Mouse (Mus musculus): ENCODE data around the gene 0610009B22Rik.
"Not testable (repeated sequence)": the region's sequence is repeated elsewhere in the genome, so short reads cannot be mapped to it uniquely, and the experiment has no call there.

0610009B22Rik gene

GRCm38 (mm10) chr11:51688330-51689328 lies at the start of gene 0610009B22Rik:
0610009B22Rik (minus strand) TSS chr11:51688874.
- peak; percentile 100 for DNase-seq (ENCODE audit: low spot score in 2 of 2)

GRCm38 (mm10) chr11:51734218-51734617 lies 45.5 kb upstream of the 0610009B22Rik start:
- DNase-seq (ENCODE audit: low spot score in 2 of 2), result not testable (repeated sequence)

GRCm38 (mm10) chr11:51732883-51733282 lies 44.2 kb upstream of the 0610009B22Rik start:
- DNase-seq (ENCODE audit: low spot score in 2 of 2), result no peak

- no peak for DNase-seq (ENCODE audit: low spot score in 2 of 2)
Measured at GRCm38 (mm10) chr11:51721066-51721465, 32.4 kb upstream of the 0610009B22Rik start.

- DNase-seq (ENCODE audit: low spot score in 2 of 2), result no peak
Measured at GRCm38 (mm10) chr11:51707080-51707479, 18.4 kb upstream of the 0610009B22Rik start.

GRCm38 (mm10) chr11:51706451-51706850 lies 17.8 kb upstream of the 0610009B22Rik start:
- DNase-seq (ENCODE audit: low spot score in 2 of 2), result no peak

GRCm38 (mm10) chr11:51703379-51703998 lies 14.8 kb upstream of the 0610009B22Rik start:
- no peak for DNase-seq (ENCODE audit: low spot score in 2 of 2)

- no peak for DNase-seq (ENCODE audit: low spot score in 2 of 2)
Measured at GRCm38 (mm10) chr11:51702831-51703230, 14.2 kb upstream of the 0610009B22Rik start.

- no peak for DNase-seq (ENCODE audit: low spot score in 2 of 2)
Measured at GRCm38 (mm10) chr11:51694984-51695383, 6.3 kb upstream of the 0610009B22Rik start.

GRCm38 (mm10) chr11:51690597-51690996 lies 1.9 kb upstream of the 0610009B22Rik start:
- not testable (repeated sequence) for DNase-seq (ENCODE audit: low spot score in 2 of 2)

- DNase-seq (ENCODE audit: low spot score in 2 of 2), result no peak
Measured at GRCm38 (mm10) chr11:51689343-51689742, 669 bp upstream of the 0610009B22Rik start.

GRCm38 (mm10) chr11:51681976-51682374 lies 6.7 kb downstream of the 0610009B22Rik start:
- DNase-seq (ENCODE audit: low spot score in 2 of 2), result peak in 1 of 2 experiments; percentile 4

GRCm38 (mm10) chr11:51681324-51681975 lies 7.2 kb downstream of the 0610009B22Rik start:
- DNase-seq (ENCODE audit: low spot score in 2 of 2), result peak; percentile 78 to 86

- DNase-seq (ENCODE audit: low spot score in 2 of 2), result no peak
Measured at GRCm38 (mm10) chr11:51679466-51679865, 9.2 kb downstream of the 0610009B22Rik start.

- DNase-seq (ENCODE audit: low spot score in 2 of 2), result peak in 1 of 2 experiments; percentile 19
Measured at GRCm38 (mm10) chr11:51677737-51678418, 10.8 kb downstream of the 0610009B22Rik start.

- DNase-seq (ENCODE audit: low spot score in 2 of 2), result no peak
Measured at GRCm38 (mm10) chr11:51675386-51675785, 13.3 kb downstream of the 0610009B22Rik start.

GRCm38 (mm10) chr11:51673291-51673690 lies 15.4 kb downstream of the 0610009B22Rik start:
- DNase-seq (ENCODE audit: low spot score in 2 of 2), result no peak

GRCm38 (mm10) chr11:51671376-51671775 lies 17.3 kb downstream of the 0610009B22Rik start:
- DNase-seq (ENCODE audit: low spot score in 2 of 2), result no peak

- DNase-seq (ENCODE audit: low spot score in 2 of 2), result no peak
Measured at GRCm38 (mm10) chr11:51670846-51671245, 17.8 kb downstream of the 0610009B22Rik start.

- DNase-seq (ENCODE audit: low spot score in 2 of 2), result not testable (repeated sequence)
Measured at GRCm38 (mm10) chr11:51664747-51665146, 23.9 kb downstream of the 0610009B22Rik start.

GRCm38 (mm10) chr11:51662632-51663031 lies 26.0 kb downstream of the 0610009B22Rik start:
- DNase-seq (ENCODE audit: low spot score in 2 of 2), result no peak

All from spleen, postnatal 36 days (tissue).